17 mouse cellular contexts compared by ENCODE assay signal in genomic region chr7:103767687-103768086, GRCm38 (mm10). TPM values are rescaled to one million over a fixed set of nuclear protein-coding genes. Genes with fewer than 3 reads are reported as not detected.
"Had no signal": no experiment of that assay in that cellular context is flagged by ENCODE, and none has a peak within 500 bp of the region (broad histone marks: within the 10 kb centered on the region; RNA-seq: fewer than 3 reads in every experiment).

No protein-coding gene starts in this region.

RNA-seq across cellular contexts. Expression of gene Olfr69, which starts 3.7 kb away (rescaled TPM):
- polyA plus RNA-seq: liver, postnatal 0 days; lung, adult 2 months; lung, embryonic 15.5 days; lung, postnatal 0 days; macrophage; midbrain, embryonic 10.5 days; midbrain, embryonic 12.5 days; midbrain, embryonic 14.5 days; midbrain, embryonic 16.5 days; myocyte; neural tube, embryonic 11.5 days; neural tube, embryonic 13.5 days; neural tube, embryonic 15.5 days; small intestine, adult 2 months; stomach, embryonic 14.5 days; stomach, embryonic 16.5 days; thymus, postnatal 0 days had no signal

RNA-seq across cellular contexts. Expression of gene Olfr630, which starts 10.6 kb away (rescaled TPM):
- polyA plus RNA-seq: liver, postnatal 0 days; lung, adult 2 months; lung, embryonic 15.5 days; lung, postnatal 0 days; macrophage; midbrain, embryonic 10.5 days; midbrain, embryonic 12.5 days; midbrain, embryonic 14.5 days; midbrain, embryonic 16.5 days; myocyte; neural tube, embryonic 11.5 days; neural tube, embryonic 13.5 days; neural tube, embryonic 15.5 days; small intestine, adult 2 months; stomach, embryonic 14.5 days; stomach, embryonic 16.5 days; thymus, postnatal 0 days had no signal

RNA-seq across cellular contexts. Expression of gene Olfr68, which starts 11.8 kb away (rescaled TPM):
- polyA plus RNA-seq: liver, postnatal 0 days; lung, adult 2 months; lung, embryonic 15.5 days; lung, postnatal 0 days; macrophage; midbrain, embryonic 10.5 days; midbrain, embryonic 12.5 days; midbrain, embryonic 14.5 days; midbrain, embryonic 16.5 days; myocyte; neural tube, embryonic 11.5 days; neural tube, embryonic 13.5 days; neural tube, embryonic 15.5 days; small intestine, adult 2 months; stomach, embryonic 14.5 days; stomach, embryonic 16.5 days; thymus, postnatal 0 days had no signal

RNA-seq across cellular contexts. Expression of gene Olfr629, which starts 22.9 kb away (rescaled TPM):
- polyA plus RNA-seq: lung, adult 2 months; lung, embryonic 15.5 days; lung, postnatal 0 days; macrophage; midbrain, embryonic 10.5 days; midbrain, embryonic 12.5 days; midbrain, embryonic 14.5 days; midbrain, embryonic 16.5 days; myocyte; neural tube, embryonic 11.5 days; neural tube, embryonic 13.5 days; neural tube, embryonic 15.5 days; small intestine, adult 2 months; stomach, embryonic 14.5 days; stomach, embryonic 16.5 days; thymus, postnatal 0 days had no signal

RNA-seq across cellular contexts. Expression of gene Olfr67, which starts 23.9 kb away (rescaled TPM):
- polyA plus RNA-seq: lung, adult 2 months; lung, embryonic 15.5 days; lung, postnatal 0 days; macrophage; midbrain, embryonic 10.5 days; midbrain, embryonic 12.5 days; midbrain, embryonic 14.5 days; midbrain, embryonic 16.5 days; myocyte; neural tube, embryonic 11.5 days; neural tube, embryonic 13.5 days; neural tube, embryonic 15.5 days; small intestine, adult 2 months; stomach, embryonic 14.5 days; stomach, embryonic 16.5 days; thymus, postnatal 0 days had no signal
